Mouse (Mus musculus): Measurements from ENCODE around the gene Nol6. TPM values are rescaled to one million over a fixed set of nuclear protein-coding genes. Genes with fewer than 3 reads are reported as not detected.
A peak's percentile ranks its signal among the peaks of the same experiment; 100 is the strongest.
"Not testable (repeated sequence)": the region's sequence is repeated elsewhere in the genome, so short reads cannot be mapped to it uniquely, and the experiment has no call there.

Nol6 gene
- total RNA-seq, 2 experiments from 2014 or later = 22.2 to 24.9 TPM

GRCm38 (mm10) chr4:41082803-41083202 lies 41.5 kb downstream of the Nol6 start:
- DNase-seq = not testable (repeated sequence)

- no peak for DNase-seq
Observed at GRCm38 (mm10) chr4:41081733-41082132, 42.5 kb downstream of the Nol6 start.

GRCm38 (mm10) chr4:41078726-41079125 lies 45.5 kb downstream of the Nol6 start:
- DNase-seq = no peak

- DNase-seq = peak; percentile 29
Observed at GRCm38 (mm10) chr4:41074461-41074860, 49.8 kb downstream of the Nol6 start.

- no peak for DNase-seq
Observed at GRCm38 (mm10) chr4:41073008-41073817, 51.0 kb downstream of the Nol6 start.

- no peak for DNase-seq
Observed at GRCm38 (mm10) chr4:41071500-41072429, 52.5 kb downstream of the Nol6 start.

- DNase-seq = no peak
Observed at GRCm38 (mm10) chr4:41065196-41065595, 59.1 kb downstream of the Nol6 start.

Other genes starting within 250 kb of the Nol6 start
- 1 to 10 TPM; 2.7 to 2.8 TPM for gene Spink4, start 204.4 kb downstream of the Nol6 start, total RNA-seq (2021)
- gene Bag1, start 176.2 kb downstream of the Nol6 start, total RNA-seq (2021) = 100 to 1,000 TPM; 196 to 204 TPM
- 10 to 100 TPM; 37.9 to 38.5 TPM for gene Chmp5, start 176.0 kb downstream of the Nol6 start, total RNA-seq (2021)
- gene Nfx1, start 153.5 kb downstream of the Nol6 start, total RNA-seq (2021) = 10 to 100 TPM; 35.8 to 38.5 TPM
- gene Aqp7, start 76.3 kb downstream of the Nol6 start, total RNA-seq (2021) = 10 to 100 TPM; 11.5 to 11.7 TPM
- gene Aqp3, start 26.3 kb downstream of the Nol6 start, total RNA-seq (2021) = under 1 TPM; 0.14 to 0.19 TPM
- gene Ube2r2, start 11.3 kb upstream of the Nol6 start, total RNA-seq (2021) = 100 to 1,000 TPM; 120 to 121 TPM
- 10 to 100 TPM; 79.9 to 89.9 TPM for gene Ubap2, start 150.7 kb upstream of the Nol6 start, total RNA-seq (2021)
- gene Dcaf12, start 190.4 kb upstream of the Nol6 start, total RNA-seq (2021) = 10 to 100 TPM; 38.5 to 46.0 TPM
- gene Ubap1, start 224.5 kb upstream of the Nol6 start, total RNA-seq (2021) = 10 to 100 TPM; 35.1 to 38.4 TPM

All from heart, postnatal 4 days (tissue).